ENCODE assay signal across 9 mouse cellular contexts in the genomic region with DNA sequence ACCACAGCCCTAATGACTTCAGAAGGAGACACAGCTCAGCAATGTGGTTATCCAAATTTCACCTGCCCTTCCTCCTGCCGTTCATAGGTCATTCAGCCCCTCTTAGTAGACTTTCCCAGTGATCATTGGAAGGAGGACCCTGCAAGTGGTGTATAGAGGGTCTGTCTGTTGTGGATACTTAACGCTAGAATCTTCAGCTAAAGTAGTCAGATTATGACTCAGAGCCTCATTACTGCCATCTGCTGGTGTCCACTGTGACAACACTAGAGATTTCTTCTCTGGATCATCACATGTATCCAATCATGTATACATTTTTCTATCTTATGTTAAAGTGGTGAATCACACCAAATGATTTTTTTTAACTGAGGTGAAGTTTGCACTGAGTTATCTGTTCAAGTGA. TPM values are rescaled to one million over a fixed set of nuclear protein-coding genes. Genes with fewer than 3 reads are reported as not detected.
DNase-seq lines count a peak whose midpoint lies in the region; ATAC-seq lines count a peak whose summit lies in the region.
"Had no signal": no experiment of that assay in that cellular context is flagged by ENCODE, and none has a peak within 500 bp of the region (broad histone marks: within the 10 kb centered on the region; RNA-seq: fewer than 3 reads in every experiment).

No protein-coding gene starts in this region.

- ATAC-seq in hindbrain, embryonic 14.5 days (ENCODE audit: low FRiP score): no peak
- no peak for ATAC-seq in hindbrain, embryonic 16.5 days
- peak; percentile 68 for ATAC-seq in CD4-positive, CD25-positive, alpha-beta regulatory T cell, adult 4 months
- no peak for ATAC-seq in embryonic facial prominence, embryonic 11.5 days (replicated peaks; ENCODE audit: insufficient number of reproducible peaks, low FRiP score, low TSS enrichment, low read depth)
- peak; percentile 82 for ATAC-seq in megakaryocyte, adult 5-6 weeks (ENCODE audit: poor library complexity, severe bottlenecking)

- H3K27me3 ChIP-seq in hindbrain, embryonic 14.5 days (ENCODE audit: control insufficient read depth, insufficient read depth, low read length): no peaks in the 10 kb centered on the region
- no peaks in the 10 kb centered on the region; the same call in 1 of the 2 replicates for H3K27me3 ChIP-seq in hindbrain, embryonic 16.5 days (replicated peaks; ENCODE audit: control insufficient read depth, insufficient read depth, low read length)
- no peaks in the 10 kb centered on the region for H3K27me3 ChIP-seq in embryonic facial prominence, embryonic 11.5 days (ENCODE audit: control insufficient read depth, insufficient read depth, low read length)
- H3K27me3 ChIP-seq: lung, embryonic 15.5 days had no signal

- WGBS in hindbrain, embryonic 14.5 days: 17% methylated on average over 2 of the region's 2 CpGs
- WGBS in hindbrain, embryonic 16.5 days: 12% methylated on average over 2 of the region's 2 CpGs
- 16% methylated on average over 2 of the region's 2 CpGs for WGBS in embryonic facial prominence, embryonic 11.5 days

- H3K4me2 ChIP-seq in hindbrain, embryonic 14.5 days (replicated peaks): no peak overlapping the region
- no peak overlapping the region for H3K4me2 ChIP-seq in hindbrain, embryonic 16.5 days (ENCODE audit: low read length)
- no peak overlapping the region for H3K4me2 ChIP-seq in embryonic facial prominence, embryonic 11.5 days (ENCODE audit: low read depth, low read length)
- H3K4me2 ChIP-seq: lung, embryonic 15.5 days had no signal

- H3K4me1 ChIP-seq in hindbrain, embryonic 14.5 days (replicated peaks; ENCODE audit: control insufficient read depth, insufficient read depth, low read length): no peaks in the 10 kb centered on the region
- no peaks in the 10 kb centered on the region for H3K4me1 ChIP-seq in hindbrain, embryonic 16.5 days (ENCODE audit: control insufficient read depth, insufficient read depth, low read depth, low read length)
- no peaks in the 10 kb centered on the region; the same call in 1 of the 2 replicates for H3K4me1 ChIP-seq in embryonic facial prominence, embryonic 11.5 days (ENCODE audit: control insufficient read depth, insufficient read depth, low read length)

- no peaks in the 10 kb centered on the region for H3K36me3 ChIP-seq in hindbrain, embryonic 14.5 days (replicated peaks; ENCODE audit: control insufficient read depth, insufficient read depth)
- no peaks in the 10 kb centered on the region for H3K36me3 ChIP-seq in hindbrain, embryonic 16.5 days (ENCODE audit: control insufficient read depth, insufficient read depth, low read length)
- no peaks in the 10 kb centered on the region for H3K36me3 ChIP-seq in embryonic facial prominence, embryonic 11.5 days (replicated peaks; ENCODE audit: control insufficient read depth, insufficient read depth, low read depth, low read length)
- H3K36me3 ChIP-seq: lung, embryonic 15.5 days had no signal

- no peaks in the 10 kb centered on the region for H3K9me3 ChIP-seq in hindbrain, embryonic 14.5 days (ENCODE audit: control insufficient read depth, low read length)
- H3K9me3 ChIP-seq in hindbrain, embryonic 16.5 days (ENCODE audit: control insufficient read depth, low read length): peaks cover 3% of the 10 kb centered on the region; the same call in 1 of the 2 replicates
- H3K9me3 ChIP-seq in embryonic facial prominence, embryonic 11.5 days (replicated peaks; ENCODE audit: control insufficient read depth, low read length): no peaks in the 10 kb centered on the region
- H3K9me3 ChIP-seq: lung, embryonic 15.5 days had no signal

- no peak overlapping the region for H3K9ac ChIP-seq in hindbrain, embryonic 14.5 days
- H3K9ac ChIP-seq in hindbrain, embryonic 16.5 days (ENCODE audit: low read depth, low read length): no peak overlapping the region
- no peak overlapping the region for H3K9ac ChIP-seq in embryonic facial prominence, embryonic 11.5 days (replicated peaks; ENCODE audit: low read length)
- H3K9ac ChIP-seq: lung, embryonic 15.5 days had no signal

- H3K27ac ChIP-seq in hindbrain, embryonic 14.5 days: no peak overlapping the region
- no peak overlapping the region for H3K27ac ChIP-seq in hindbrain, embryonic 16.5 days (ENCODE audit: low read depth, low read length)
- no peak overlapping the region for H3K27ac ChIP-seq in embryonic facial prominence, embryonic 11.5 days (replicated peaks; ENCODE audit: low read depth, low read length)
- H3K27ac ChIP-seq: lung, embryonic 15.5 days had no signal

- DNase-seq in hindbrain, embryonic 14.5 days (ENCODE audit: low spot score): peak; percentile 87
- peak; percentile 50 to 57 for DNase-seq in adrenal gland, adult 18-20 months (ENCODE audit: low spot score in 2 of 2)
- peak; percentile 79 for DNase-seq in embryonic facial prominence, embryonic 11.5 days (ENCODE audit: low spot score)
- DNase-seq in kidney, postnatal 25 days: peak; percentile 51 to 83
- peak; percentile 71 for DNase-seq in thymus, postnatal 0 days (ENCODE audit: low spot score)

- H3K4me3 ChIP-seq in hindbrain, embryonic 14.5 days (replicated peaks; ENCODE audit: low read length): no peak overlapping the region
- H3K4me3 ChIP-seq in hindbrain, embryonic 16.5 days (ENCODE audit: low read length): no peak overlapping the region
- H3K4me3 ChIP-seq in embryonic facial prominence, embryonic 11.5 days (ENCODE audit: low read depth, low read length): no peak overlapping the region
- H3K4me3 ChIP-seq: lung, embryonic 15.5 days had no signal

RNA-seq across cellular contexts. Expression of a gene that starts 9.4 kb away (rescaled TPM):
- 10.4 and 13.2 TPM in 2 replicates for polyA plus RNA-seq in hindbrain, embryonic 14.5 days (2014; fragmentation: Nextera tagmentation; extraction: Ambion mirVana)
- 18.9 and 21.2 TPM in 2 replicates for polyA plus RNA-seq in hindbrain, embryonic 16.5 days (2015; fragmentation: Nextera tagmentation; extraction: Ambion mirVana)
- polyA plus RNA-seq in CD4-positive, CD25-positive, alpha-beta regulatory T cell, adult 4 months (2017; shearing (Covaris generic)): not detected
- total RNA-seq in adrenal gland, adult 18-20 months (2021): 10 to 100 TPM; 18.1 to 28.9 TPM
- 16.3 and 18.5 TPM in 2 replicates for polyA plus RNA-seq in embryonic facial prominence, embryonic 11.5 days (2014; fragmentation: Nextera tagmentation; extraction: Ambion mirVana)
- total RNA-seq in megakaryocyte, adult 5-6 weeks (2015): 13.8 and 14.2 TPM in 2 replicates
- 7.6 and 10.0 TPM in 2 replicates for total RNA-seq in megakaryocyte, adult 5-6 weeks (2017)
- polyA plus RNA-seq in thymus, postnatal 0 days (2015; fragmentation: Nextera tagmentation; extraction: Ambion mirVana): 12.3 and 14.4 TPM in 2 replicates

RNA-seq across cellular contexts. Expression of a gene that starts 28.0 kb away (rescaled TPM):
- polyA plus RNA-seq in hindbrain, embryonic 14.5 days (2014; fragmentation: Nextera tagmentation; extraction: Ambion mirVana): 515 and 597 TPM in 2 replicates
- polyA plus RNA-seq in hindbrain, embryonic 16.5 days (2015; fragmentation: Nextera tagmentation; extraction: Ambion mirVana): 475 and 504 TPM in 2 replicates
- polyA plus RNA-seq in CD4-positive, CD25-positive, alpha-beta regulatory T cell, adult 4 months (2017; shearing (Covaris generic)): 100 to 1,000 TPM; 416 to 490 TPM
- 100 to 1,000 TPM; 376 to 457 TPM for total RNA-seq in adrenal gland, adult 18-20 months (2021)
- 437 and 456 TPM in 2 replicates for polyA plus RNA-seq in embryonic facial prominence, embryonic 11.5 days (2014; fragmentation: Nextera tagmentation; extraction: Ambion mirVana)
- total RNA-seq in megakaryocyte, adult 5-6 weeks (2015): 96.1 and 98.1 TPM in 2 replicates
- 62.7 and 77.9 TPM in 2 replicates for total RNA-seq in megakaryocyte, adult 5-6 weeks (2017)
- 353 and 361 TPM in 2 replicates for polyA plus RNA-seq in thymus, postnatal 0 days (2015; fragmentation: Nextera tagmentation; extraction: Ambion mirVana)

Comparison
In these comparisons a context has a peak if more than half of its experiments do, and no peak if none do; other contexts are left out.
1. ATAC-seq: peak in CD4-positive, CD25-positive, alpha-beta regulatory T cell, adult 4 months (single experiment) and megakaryocyte, adult 5-6 weeks (single experiment); none in hindbrain, embryonic 14.5 days (single experiment), hindbrain, embryonic 16.5 days (single experiment) and embryonic facial prominence, embryonic 11.5 days (single experiment).
2. RNA of a gene that starts 9.4 kb away (polyA plus RNA-seq): 18.9 to 21.2 TPM in hindbrain, embryonic 16.5 days, 16.3 to 18.5 TPM in embryonic facial prominence, embryonic 11.5 days, 10.4 to 13.2 TPM in hindbrain, embryonic 14.5 days and 12.3 to 14.4 TPM in thymus, postnatal 0 days; not detected in CD4-positive, CD25-positive, alpha-beta regulatory T cell, adult 4 months; every median in the first group is over 10 times any median in the second.
3. Peak in every context shown above with its lines, with median percentiles within 50 percentile points of each other: DNase-seq.